Mouse (Mus musculus): ENCODE results near the gene Ccdc38. TPM values are rescaled to one million over a fixed set of nuclear protein-coding genes. Genes with fewer than 3 reads are reported as not detected.

The Ccdc38 gene
- total RNA-seq, 2 experiments from 2014 or later = 0.15 TPM; not detected in 1

- intact Hi-C loops (cut with DNase I) = no loop called here
- DNase-seq (ENCODE audit: extremely low spot score in 1 of 2, low spot score in 2 of 2) = peak; percentile 87 to 88
Observed at GRCm38 (mm10) chr10:93594022-93594482, 53.6 kb downstream of the Ccdc38 start.

- intact Hi-C loops (cut with DNase I) = no loop called here
- DNase-seq (ENCODE audit: extremely low spot score in 1 of 2, low spot score in 2 of 2) = no peak
Observed at GRCm38 (mm10) chr10:93595831-93596230, 55.4 kb downstream of the Ccdc38 start.

- DNase-seq (ENCODE audit: extremely low spot score in 1 of 2, low spot score in 2 of 2) = no peak
- intact Hi-C loops (cut with DNase I) = no loop called here
Observed at GRCm38 (mm10) chr10:93596641-93597040, 56.2 kb downstream of the Ccdc38 start.

DNA sequence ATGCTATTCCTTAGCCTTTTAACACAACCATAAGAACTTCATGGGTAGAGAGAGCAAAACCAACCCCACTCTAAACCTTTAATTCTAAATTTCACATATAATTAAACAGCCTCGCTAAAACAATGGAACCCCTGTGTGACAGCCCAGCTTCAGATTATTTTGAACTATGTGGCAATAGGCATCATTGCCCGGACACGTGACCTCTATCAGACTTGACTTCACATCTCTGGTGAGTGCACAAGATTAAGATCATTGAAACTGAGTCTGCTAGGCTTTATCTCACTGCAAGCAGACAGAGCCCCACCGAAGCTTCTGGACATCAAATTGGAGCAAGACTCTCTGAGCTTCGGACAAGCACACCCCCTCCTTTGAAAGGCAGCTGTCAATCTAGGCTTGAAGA, 61.9 kb downstream of the Ccdc38 start:
- DNase-seq (ENCODE audit: extremely low spot score in 1 of 2, low spot score in 2 of 2) = no peak
- intact Hi-C loops (cut with DNase I) = no loop called here

DNA sequence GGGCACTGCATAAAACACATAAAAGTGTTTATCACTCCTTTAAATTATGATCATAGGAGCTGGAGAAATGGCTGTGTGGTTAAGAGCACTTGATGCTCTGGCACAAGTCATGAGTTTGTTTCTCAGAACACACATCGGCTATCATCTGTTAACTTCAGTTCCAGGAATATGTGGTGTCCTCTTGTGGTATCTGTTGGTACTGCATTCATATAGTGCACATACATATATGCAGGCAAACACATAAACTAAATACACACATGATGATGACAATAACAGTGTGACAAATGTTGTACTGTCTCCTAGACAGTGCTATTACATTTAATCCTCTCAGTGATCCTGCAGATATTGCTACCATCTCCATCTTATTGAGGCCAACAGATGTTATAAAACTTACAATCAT, 62.8 kb downstream of the Ccdc38 start:
- DNase-seq (ENCODE audit: extremely low spot score in 1 of 2, low spot score in 2 of 2) = no peak
- intact Hi-C loops (cut with DNase I) = no loop called here

DNA sequence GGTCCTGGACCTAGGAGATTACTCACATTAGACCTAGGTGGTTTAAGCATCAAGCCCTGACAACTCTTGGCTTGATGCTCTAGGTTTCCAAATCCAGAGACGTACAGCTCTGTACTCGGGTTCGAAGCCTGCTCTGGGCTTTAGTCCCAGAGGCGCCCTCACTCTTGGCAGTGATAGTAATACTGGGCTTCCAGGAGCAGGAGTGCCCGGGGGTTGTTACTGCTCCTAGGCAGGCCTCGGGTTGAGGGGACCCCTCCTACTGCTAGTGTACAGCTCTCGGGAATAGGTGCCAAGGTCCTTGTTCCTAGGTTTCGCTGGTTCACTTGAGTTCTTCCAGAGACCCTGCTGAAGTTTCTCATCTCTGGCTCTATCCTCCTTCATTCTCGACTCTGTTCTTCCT, 65.9 kb downstream of the Ccdc38 start:
- intact Hi-C loops (cut with DNase I) = no loop called here
- no peak for DNase-seq (ENCODE audit: extremely low spot score in 1 of 2, low spot score in 2 of 2)

DNA sequence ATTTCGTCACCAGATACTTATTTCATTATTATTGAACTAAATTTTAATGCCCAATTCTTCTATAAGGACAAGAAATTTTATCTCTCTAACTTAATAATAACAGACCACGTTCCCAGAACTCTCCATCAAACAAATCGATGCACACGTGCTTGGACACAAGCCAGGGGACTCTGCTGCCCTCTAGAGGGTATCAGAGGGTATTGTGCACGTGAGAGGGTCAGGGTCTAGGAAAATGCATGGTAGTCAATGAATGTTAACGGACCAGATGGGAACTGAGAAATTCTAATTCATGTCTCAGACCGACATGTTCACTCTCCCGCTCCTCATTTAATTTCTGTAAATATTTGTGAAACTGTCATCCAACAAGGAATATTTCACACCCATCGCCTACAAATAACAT, 67.6 kb downstream of the Ccdc38 start:
- intact Hi-C loops (cut with DNase I) = no loop called here
- no peak for DNase-seq (ENCODE audit: extremely low spot score in 1 of 2, low spot score in 2 of 2)

DNA sequence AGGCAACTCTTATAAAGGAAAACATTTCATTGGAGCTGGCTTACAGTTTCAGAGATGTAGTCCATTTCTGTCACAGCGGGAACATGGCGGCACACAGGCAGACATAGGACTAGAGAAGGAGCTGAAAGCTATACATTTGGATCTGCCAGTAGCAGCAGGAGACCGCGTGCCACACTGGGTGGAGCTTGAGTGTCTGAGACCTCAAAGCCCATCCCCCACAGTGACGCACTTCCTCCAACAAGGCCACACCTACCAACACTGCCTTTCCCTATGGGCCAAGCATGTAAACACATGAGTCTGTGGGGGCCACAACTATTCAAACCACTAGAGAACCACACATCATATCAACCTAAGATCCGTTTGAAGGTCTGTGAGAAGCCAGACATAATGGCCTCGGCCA, 68.8 kb downstream of the Ccdc38 start:
- intact Hi-C loops (cut with DNase I) = no loop called here
- no peak for DNase-seq (ENCODE audit: extremely low spot score in 1 of 2, low spot score in 2 of 2)

DNA sequence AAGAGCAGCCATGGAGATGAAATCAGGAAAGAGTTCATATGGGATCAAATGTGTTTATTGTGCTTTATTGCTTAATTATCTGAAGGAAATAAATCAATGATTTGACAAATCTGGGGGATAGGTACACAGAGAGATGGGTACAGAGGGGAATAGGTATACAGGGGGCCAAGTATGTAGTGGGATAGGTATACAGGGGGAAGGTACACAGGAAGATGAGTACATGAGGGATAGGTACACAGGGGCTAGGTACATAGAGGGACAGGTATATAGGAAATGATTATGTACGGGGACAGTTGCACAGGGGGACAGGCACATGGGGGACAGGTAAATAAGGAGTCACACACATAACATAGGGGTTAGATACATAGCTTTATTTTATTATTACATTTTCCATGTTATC, 70.5 kb downstream of the Ccdc38 start:
- DNase-seq (ENCODE audit: extremely low spot score in 1 of 2, low spot score in 2 of 2) = no peak
- intact Hi-C loops (cut with DNase I) = loop anchor here (5.0 kb wide), 2 partner anchors 166 to 201 kb away; no protein-coding TSS in a partner anchor

DNA sequence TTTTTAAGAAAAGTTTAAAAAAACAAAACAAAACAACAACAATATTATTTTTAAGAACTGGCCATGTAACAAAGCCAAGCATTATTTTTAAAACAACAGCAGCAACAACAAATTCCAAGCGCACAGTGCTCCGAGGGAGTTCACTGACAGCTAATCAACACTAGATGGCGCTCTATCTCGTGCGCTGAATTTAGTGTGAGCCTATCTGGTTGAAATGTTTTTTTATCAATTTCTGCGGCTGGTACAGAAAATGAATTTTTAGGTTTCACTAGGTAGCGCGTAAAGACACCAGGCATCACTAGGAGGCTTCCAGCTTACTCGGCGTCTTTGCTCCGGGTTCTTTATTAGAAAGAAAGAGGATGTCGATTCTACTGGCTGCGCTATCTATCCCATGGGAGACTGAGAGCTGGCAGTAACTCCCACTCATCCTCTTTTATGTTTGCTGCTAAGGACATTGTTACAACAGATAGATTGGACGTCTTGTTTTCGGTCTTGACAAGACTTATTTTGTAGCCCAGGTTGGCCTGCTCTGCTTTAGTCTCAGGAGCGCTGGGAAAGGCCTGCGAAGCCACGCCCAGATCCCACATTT, 71.1 kb downstream of the Ccdc38 start:
- DNase-seq (ENCODE audit: extremely low spot score in 1 of 2, low spot score in 2 of 2) = peak in 1 of 2 experiments; percentile 34
- intact Hi-C loops (cut with DNase I) = loop anchor here (5.0 kb wide), 2 partner anchors 166 to 201 kb away; no protein-coding TSS in a partner anchor

- no peak for DNase-seq (ENCODE audit: extremely low spot score in 1 of 2, low spot score in 2 of 2)
- intact Hi-C loops (cut with DNase I) = loop anchor here (5.0 kb wide), 2 partner anchors 162 to 197 kb away; no protein-coding TSS in a partner anchor
Observed at GRCm38 (mm10) chr10:93614850-93615249, 74.4 kb downstream of the Ccdc38 start.

DNA sequence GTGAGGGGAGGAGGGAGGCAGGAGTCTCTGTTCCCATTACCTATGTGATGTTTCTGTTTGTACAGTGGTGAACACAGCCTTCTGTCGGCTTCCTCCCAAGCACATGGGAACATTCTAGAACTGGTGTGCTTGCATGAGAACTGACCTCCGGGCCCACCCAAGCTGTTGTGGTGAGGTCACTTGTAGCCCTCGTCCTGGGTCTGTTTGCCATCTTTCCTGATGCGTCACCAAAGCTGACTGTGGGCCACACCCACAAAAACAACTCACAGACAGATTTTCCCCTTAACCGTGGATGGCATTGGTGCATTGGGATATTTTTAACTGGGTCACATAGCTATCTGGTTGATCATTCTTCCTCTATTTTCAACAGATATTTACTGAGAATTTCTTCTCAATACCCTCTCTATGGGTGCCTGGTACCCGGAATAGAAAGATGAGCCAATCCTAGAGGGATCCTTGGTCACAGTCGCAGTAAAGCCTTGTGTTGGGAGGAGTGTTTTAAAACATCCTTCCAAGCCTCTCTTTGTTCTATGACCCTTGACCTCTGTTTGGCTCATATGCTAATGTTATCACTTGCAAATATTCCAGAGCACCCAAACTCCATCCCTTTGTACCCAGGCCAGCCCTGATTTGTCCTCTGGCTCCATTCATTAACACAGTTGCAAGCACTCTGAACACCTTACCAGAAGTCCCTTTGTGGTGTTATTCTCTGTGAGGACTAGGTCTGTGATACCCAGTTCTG, 80.2 kb downstream of the Ccdc38 start:
- no peak for DNase-seq (ENCODE audit: extremely low spot score in 1 of 2, low spot score in 2 of 2)
- intact Hi-C loops (cut with DNase I) = no loop called here

DNA sequence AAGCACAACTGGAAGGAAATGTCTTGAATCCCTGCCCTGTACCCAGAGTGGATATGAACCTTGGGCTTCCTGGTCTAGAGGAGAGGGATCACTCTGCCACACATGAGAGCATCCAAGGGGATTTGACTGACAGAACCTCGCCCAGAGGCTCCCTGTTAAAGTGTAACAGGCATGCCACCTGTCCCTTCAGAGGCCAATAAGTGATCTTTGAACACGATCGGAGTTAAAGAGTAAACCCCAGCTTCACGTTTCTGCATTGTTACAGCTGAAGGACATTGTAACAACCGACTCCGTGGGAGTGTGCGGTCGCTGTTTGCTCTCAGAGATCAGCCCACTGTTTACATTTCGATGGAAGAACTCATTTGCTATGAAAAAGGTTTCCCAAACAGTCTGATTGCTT, 83.3 kb downstream of the Ccdc38 start:
- intact Hi-C loops (cut with DNase I) = no loop called here

DNA sequence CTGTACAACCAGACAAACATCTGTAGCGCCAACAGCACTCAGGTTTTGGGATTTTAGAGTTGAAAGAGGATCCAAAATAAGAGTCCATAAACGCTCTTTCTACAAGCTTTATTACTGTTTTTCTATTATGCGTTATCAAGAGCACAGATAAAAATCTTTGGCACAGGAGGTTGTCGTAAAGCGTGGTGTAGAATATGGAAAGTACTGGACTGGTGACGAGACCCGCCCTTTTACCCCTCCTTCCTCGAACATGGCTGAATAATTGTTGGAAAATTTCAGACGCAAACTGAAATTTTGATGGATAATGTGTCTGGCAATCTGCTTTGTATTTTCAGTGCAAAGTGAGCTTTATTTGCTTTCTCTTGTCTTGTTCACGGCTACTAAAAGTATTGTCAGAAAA, 83.7 kb downstream of the Ccdc38 start:
- no peak for DNase-seq (ENCODE audit: extremely low spot score in 1 of 2, low spot score in 2 of 2)
- intact Hi-C loops (cut with DNase I) = no loop called here

More for the DNA sequence above, 83.3 kb downstream of the Ccdc38 start:
- DNase-seq (ENCODE audit: extremely low spot score in 1 of 2, low spot score in 2 of 2) = no peak

GRCm38 (mm10) chr10:93630310-93630709, 89.9 kb downstream of the Ccdc38 start:
- DNase-seq (ENCODE audit: extremely low spot score in 1 of 2, low spot score in 2 of 2) = no peak
- intact Hi-C loops (cut with DNase I) = no loop called here

- intact Hi-C loops (cut with DNase I) = no loop called here
- DNase-seq (ENCODE audit: extremely low spot score in 1 of 2, low spot score in 2 of 2) = no peak
Observed at GRCm38 (mm10) chr10:93632086-93632485, 91.7 kb downstream of the Ccdc38 start.

DNA sequence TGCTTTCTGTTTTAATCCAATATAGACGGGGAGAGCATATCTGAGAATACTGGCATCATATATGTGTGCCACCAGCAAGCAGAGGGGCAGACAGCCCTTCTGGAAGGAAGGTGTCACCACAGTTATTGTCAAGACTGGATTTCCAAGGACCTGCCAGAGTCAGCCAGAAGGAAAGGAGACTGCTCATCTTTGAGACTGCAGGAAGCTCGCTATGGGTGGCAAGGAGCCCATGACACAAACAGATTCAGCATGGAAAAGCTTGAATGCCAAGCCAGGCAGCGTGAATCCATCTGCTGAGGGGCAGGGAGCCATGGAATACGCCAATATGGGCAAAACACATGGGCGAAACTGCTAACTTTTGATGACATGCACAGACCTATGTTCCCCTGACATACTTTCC, 93.1 kb downstream of the Ccdc38 start:
- intact Hi-C loops (cut with DNase I) = no loop called here
- DNase-seq (ENCODE audit: extremely low spot score in 1 of 2, low spot score in 2 of 2) = peak; percentile 35 to 67

Measured in left cerebral cortex, postnatal 10 days (tissue).